Mouse (Mus musculus): ENCODE data around the gene Agpat3.

The Agpat3 gene

DNA sequence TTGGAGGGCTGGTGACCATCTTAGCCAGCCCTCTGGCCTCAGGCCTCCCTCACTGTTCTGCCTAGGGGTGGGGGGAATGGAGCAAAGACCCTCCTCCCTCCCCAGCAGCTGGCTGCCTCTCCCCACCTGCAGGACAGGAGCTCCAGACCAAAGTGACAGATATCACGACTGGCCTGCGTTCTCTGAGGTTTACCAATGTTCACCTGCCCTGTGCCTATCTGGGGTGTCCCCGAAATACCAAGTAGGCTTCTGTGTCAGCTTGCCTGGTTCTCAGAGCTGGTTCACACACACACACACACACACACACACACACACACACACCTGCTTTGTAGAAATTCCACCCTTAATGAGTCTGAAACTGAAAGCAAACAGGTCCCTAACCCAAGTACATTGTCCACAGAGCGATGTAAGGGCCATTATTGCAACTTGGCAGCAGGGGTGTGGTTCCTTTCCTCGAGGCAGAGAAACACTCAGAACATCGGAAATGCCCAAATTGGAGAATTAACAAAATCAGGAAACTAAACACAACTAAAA lies 94.1 kb downstream of the Agpat3 start:
- DNase-seq (ENCODE audit: low read depth, low spot score), result peak; percentile 19

DNA sequence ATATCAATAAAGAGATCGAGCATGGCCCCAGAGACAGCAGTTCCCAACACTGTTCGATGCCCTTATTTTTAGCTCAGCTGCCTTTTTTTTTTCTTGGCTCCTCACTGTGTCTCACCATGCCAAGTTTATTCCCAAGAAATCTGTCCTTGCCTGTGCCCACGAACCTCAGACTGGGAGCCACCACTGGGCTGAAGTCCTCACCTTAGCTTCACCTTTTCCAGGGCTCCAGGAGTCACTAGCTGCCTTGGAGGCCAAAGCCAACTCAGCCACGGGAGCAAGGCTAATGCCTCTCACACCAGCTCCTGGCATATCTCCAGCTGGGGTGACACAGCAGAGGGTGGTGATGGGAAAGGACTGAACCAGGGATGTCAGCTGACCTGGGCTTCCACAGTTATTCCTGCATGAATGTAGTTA lies 96.6 kb downstream of the Agpat3 start:
- no peak for DNase-seq (ENCODE audit: low read depth, low spot score)

DNA sequence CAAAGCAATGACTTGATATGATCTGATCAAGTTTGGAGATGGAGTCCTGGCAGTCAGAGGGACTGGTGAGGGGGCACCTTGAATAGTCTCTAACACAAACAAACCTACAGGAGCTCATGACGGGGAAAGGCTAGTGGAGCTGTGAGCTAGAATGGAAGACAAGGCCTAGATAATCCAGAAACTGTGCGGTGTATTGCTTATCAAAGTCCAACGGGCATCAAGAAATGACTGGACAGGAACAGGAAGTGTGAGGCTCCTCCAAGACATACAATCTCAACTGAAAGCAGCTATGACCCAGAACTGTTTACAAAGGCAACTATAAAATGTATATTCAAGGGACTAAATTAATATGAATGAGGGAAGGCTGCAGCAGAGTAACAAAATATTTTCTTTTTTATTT lies 105.1 kb downstream of the Agpat3 start:
- no peak for DNase-seq (ENCODE audit: low read depth, low spot score)

DNA sequence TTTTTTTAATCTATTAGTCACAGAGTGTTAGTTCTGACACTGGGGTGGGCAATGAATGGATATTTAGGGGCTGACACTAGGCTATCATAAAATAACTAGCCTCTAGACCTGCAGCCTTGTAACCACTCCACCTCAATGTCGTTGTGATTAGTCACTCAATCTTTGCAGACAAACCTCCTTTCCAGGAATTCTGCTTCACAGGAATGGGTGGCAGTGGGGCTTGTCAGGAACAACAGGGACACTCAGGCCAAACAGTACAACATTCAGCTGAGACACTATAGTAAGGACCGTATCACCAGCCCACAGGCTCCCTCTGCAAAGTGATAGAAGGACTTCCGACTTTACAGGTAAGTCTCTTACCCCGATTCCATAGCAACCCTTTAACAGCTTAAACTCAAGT lies 105.6 kb downstream of the Agpat3 start:
- DNase-seq (ENCODE audit: low read depth, low spot score), result no peak

DNA sequence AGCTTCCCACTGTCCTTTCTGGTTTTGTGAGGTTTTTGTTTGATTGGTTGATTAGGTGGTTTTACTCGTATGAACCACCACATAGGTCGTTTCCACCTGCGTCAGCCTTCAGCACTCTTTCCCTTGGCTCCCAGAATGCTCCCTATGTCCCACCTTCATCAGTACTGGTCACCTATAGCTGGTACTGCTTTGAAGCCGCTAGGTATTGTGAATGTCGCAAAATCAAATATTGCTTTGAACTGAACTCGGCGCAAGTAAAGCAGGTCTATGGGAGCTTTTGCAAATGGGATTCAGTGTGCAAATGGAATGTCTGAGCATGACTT lies 107.1 kb downstream of the Agpat3 start:
- no peak for DNase-seq (ENCODE audit: low read depth, low spot score)

DNA sequence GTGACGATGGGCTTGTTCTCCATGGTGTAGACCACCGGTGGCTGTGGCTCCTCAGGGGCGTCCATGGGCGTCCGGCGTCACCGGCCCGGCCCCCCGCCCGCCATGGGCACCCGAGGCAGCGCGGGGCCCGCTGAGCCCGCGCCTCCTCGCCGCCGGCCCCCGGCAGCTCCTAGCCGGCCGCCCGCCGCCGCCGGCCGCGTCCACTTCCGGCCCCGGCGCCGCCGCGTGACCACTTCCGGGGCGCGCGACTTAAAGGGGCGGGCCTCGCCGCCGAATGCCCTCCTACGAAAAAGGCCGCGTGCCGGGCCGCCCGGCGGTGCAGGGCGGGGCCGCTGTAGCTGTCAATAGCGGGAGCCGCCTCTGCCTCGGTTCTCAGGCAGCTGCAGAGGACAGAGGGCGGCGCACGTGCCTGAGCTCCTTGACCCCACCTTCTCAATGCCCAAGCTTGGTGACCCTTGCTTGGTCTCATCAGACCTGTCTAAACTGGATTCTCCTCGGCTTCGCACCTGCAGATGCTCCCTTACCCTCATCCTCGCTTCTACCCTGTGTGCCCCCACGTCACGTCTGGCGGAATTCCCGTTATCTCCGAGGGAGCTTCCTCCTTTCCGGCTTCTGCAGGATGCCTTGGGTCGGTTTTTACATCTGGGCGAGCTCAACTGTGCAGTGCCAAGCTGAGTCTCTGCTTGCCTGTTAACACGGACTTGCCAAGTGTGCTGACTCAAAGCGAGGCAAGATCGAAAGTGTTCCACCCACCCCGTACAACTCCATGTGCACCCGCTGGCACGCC lies 107.7 kb downstream of the Agpat3 start, which contains the start of gene Trappc10:
Gene Trappc10, minus strand, starts transcription at position 204 of the 787 bp plus-strand sequence.
- peak; percentile 92 for DNase-seq (ENCODE audit: low read depth, low spot score)

DNA sequence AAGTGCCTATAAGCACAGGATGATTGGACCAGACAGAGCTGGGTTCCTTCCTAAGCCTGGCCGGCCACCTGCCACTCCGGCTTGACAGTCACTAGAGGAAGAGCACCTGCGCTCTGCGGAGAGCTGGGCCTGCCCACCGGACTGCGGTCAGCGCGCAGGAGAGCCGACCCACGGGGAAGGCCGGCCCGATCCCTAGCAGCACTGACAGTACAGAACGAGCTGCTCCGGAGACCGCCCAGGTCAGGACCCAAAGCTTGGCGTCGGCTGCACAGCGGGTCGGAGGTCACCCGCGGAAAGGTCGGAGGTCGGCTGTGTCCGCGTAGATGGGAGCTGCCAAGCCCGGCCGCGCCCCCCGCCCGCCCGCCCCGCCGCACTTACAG lies 108.2 kb downstream of the Agpat3 start:
- DNase-seq (ENCODE audit: low read depth, low spot score), result peak; percentile 47

DNA sequence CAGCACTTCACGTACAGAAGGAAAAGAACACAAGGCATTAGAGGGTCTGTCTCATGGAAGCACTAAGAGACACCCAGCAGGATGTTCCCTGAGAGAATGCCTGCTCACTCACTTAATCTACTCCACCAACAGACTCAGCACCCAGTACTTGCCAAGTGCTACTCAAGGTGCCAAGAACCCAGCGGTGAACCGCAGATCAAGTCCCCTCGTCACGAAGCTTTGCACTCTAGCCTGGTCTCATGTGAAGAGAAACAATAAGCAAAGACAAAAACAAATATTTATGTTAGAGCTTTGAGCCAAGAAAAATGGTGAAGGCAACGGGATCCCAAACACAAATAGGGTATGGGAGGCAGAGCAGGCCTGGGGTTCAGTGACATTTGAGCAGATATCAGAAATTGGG lies 113.4 kb downstream of the Agpat3 start:
- DNase-seq (ENCODE audit: low read depth, low spot score), result no peak

DNA sequence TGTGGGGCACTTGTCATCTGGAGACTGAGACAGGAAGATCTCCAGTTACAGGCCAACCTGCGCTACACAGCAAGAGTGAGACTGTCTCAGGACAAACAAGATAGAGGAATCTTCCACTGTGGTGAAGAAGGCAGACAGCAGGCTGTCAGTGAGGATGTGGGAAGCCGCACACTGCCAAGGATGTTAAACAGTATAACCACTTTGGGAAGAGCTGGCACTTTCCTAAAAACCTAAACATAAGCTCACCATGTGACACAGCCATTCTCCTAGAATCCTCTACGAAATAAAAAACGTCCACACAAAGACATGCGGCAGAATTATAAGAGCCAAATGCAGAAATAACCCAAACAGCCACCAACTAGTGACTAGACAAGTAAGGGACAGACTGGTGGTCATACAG lies 114.0 kb downstream of the Agpat3 start:
- DNase-seq (ENCODE audit: low read depth, low spot score), result no peak

DNA sequence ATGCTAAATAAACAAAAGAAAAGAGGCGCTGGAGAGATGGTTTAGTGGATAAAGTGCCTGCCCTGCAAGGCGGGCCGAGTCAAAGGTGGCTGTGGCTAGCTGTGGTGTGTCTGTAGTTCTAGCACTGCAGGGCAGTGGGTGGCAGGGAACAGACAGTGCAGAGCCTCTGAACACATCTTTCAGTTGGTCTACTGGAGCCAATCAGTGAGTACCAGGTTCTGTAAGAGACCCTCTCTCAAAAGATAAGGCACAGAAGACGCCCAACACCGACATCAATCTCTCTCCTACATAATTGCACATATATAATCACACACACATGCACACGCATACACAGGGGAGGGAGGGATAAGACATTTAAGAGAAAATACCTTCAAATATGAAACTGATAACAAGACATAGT lies 114.5 kb downstream of the Agpat3 start:
- no peak for DNase-seq (ENCODE audit: low read depth, low spot score)

DNA sequence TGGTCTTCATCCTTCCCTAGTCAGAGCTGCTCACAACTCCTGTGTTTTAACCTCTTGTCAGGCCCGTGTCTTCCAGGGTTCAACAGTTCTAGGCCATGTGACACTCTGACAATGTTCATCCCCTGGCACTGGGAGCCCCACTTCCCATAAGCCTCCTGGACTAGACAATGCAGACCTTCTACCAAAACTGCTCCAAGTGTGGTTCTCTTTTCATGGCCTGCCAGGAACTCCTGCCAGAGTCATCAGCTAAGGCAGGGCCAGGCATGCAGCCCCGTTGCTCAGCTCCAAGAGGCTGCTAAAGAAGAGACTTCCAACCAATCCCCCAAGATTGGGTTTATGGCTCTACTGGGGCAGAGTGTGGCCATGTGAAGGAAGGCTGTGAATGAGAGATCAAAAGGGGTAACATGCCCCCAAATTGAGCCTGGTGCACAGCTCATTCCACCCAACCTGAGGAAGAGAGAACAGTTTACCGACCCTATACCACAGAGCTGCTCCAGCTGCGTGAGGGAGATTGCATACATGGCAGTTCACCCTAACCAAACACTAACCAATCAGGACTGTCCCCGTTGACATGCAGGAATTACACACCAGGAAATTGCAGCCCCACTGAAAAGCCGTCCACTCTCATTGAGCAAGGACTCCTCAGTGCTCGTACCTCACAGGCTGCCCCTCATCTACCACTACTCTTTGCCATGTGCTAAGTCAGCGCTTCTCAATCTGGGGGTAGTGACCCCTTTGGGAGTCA lies 115.2 kb downstream of the Agpat3 start:
- no peak for DNase-seq (ENCODE audit: low read depth, low spot score)

DNA sequence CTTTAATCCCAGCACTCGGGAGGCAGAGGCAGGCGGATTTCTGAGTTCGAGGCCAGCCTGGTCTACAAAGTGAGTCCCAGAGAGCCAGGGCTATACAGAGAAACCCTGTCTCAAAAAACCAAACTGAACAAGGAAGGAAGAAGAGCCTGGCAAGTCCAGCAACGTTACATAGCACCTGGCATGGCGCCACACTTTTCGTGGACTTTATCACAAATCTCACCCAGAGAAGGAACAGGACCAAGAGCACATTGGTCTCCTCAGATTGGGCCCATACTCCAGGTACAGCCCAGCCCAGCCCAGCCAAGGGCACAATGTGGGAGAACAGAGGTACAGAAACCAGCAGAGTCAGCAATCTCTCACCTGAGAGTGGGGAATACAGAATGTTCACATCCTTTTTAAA lies 118.5 kb downstream of the Agpat3 start:
- DNase-seq (ENCODE audit: low read depth, low spot score), result no peak

DNA sequence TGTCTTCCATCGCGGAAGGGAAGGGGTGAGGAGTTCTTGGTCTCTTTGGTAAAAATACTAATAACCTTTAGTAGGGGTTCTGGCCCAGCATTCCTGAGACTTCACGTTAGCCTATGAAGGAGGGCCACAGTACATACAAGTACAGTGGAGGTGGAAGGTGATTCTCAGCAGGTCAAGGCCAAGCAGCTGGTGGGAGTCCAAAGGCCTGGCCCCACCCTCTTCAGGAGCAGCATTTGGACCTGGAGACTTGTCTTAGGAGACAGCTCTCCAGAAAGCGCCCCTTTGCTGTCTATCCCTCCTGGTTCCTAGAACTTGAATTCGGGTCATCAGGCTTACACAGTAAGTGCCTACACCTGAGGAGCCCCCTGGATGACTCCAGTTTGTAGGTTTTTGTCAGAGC lies 119.1 kb downstream of the Agpat3 start:
- DNase-seq (ENCODE audit: low read depth, low spot score), result no peak

DNA sequence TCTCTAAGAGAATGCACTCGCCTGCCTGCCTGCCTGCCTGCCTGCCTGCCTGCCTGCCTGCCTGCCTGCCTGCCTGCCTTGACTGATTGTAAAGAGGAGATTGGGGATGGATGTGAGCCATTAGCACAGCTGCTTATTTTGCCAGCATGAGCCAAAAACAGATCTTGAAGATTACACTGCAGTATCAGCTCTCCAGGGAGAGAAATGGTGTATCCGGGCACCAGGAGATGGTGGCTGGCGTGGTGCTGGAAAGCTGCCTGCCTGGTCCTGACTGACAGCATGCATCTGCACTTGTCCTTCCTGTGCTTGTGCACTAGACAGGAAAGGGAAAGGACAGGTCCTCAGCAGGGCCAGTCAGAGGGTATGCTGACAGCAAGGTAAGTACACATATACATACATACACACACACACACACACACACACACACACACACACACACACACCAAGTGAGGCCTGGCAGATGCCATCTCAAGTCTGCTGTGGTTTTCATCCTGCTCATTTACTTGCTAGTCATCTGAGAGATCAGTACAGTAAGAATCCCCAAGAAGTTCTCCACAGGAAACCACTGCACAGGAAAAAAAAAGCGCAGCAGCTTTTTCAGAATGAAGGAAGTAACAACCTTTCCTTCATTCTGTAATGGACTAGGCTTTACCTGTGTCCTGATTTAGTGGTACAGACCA lies 119.8 kb downstream of the Agpat3 start:
- DNase-seq (ENCODE audit: low read depth, low spot score), result no peak

DNA sequence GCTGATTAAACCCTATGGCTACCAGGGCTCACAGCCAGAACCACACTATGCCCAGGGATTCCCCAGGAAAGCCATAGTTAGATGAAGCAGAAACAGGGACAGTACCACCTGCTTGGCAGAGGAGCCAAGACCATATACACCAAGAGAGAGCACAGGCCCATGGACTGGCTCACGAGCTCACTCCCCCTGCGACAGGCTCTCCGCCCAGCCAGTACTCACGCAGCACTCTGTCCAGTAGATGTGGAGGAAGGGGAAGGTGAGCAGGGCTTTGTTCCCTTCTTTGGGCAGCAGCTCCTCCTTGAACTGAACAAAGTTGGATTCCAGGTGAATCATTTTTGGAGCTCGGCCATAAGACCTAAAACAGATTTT lies 123.7 kb downstream of the Agpat3 start:
- no peak for DNase-seq (ENCODE audit: low read depth, low spot score)

DNA sequence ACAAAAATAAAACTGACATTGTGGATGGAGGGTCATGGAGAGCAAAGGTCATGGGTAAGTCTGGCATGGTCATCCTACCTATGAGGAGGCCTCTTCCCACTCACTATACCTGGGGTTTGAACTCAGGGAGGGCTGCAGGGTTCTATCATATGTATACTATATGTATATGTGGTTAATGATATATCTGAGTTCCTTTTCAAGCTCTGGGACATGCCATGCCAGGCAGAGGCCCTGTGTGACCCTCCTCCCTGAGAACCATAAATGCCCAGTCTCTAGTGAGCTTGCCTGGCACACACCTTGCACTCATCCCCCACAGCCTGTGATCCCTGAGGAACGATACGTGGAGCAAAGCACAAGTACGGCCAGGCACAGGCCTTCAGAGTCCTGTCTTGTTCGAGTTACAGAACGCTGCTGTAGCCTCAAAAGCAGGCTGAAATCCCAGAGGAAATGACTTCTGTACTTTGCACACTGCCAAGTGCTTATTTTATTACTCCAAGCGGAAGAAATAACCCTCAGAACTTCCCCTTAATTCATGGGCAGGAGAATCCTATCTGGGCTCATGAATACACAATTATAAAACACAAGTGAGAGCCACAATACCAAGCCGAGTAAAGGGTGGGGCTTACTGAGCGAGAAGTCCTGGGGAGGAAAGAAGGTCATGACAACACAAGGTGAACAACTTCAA lies 124.3 kb downstream of the Agpat3 start:
- DNase-seq (ENCODE audit: low read depth, low spot score), result no peak

DNA sequence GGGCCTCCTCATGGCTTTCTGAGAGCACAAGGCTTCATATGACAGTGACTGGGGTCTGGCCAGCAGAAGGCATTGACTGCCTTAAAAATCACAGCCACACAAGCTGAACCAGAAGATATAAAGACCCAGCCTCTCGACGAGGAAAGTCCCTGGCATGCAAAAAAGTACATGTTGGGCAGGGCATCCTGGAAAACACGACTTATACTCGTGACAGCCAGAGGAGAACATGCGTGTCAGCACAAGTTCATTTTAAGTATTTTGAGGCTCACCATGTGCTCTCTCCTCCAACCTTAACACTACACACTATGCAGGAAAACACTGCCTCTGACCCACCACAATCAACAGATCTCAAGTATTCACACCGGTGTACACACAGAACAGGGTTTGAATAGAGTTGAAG lies 128.2 kb downstream of the Agpat3 start:
- DNase-seq (ENCODE audit: low read depth, low spot score), result no peak

DNA sequence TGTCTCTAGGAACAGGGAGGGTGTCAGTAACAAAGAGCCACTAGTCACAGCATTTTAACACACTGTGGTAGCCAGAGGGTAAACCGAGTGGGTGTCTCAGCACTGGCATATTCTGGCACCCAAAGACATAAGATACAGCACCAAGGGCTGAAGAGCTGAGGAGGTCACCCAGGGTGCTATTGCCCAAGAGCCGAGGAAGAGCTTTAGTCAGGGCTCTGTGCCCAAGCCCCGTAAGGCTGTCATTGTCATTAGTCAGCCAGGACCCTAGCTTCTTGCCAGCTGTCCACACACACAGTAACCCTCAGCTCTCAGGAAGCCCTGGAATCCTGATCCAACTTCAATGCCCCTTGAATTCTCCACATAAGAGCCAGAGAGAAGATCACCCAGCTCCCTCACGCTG lies 129.4 kb downstream of the Agpat3 start:
- no peak for DNase-seq (ENCODE audit: low read depth, low spot score)

DNA sequence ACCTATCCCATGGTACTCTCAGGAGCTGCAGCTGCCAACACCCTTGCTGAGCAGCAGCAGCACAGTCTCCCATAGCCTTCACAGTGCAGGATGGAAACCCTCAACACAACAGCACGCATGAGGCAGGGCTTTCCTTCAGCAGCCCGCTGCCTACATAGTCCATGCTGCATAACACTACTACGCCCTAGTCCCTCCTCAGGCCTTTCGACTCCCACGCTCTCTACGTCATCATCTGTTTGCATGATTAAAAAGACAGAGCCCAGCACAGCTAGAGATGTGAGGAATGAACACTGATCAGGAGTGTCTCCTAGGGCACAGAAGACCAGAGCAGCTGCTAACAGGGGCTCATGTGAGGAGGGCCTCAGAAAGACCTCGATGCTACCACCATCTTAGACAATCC lies 131.0 kb downstream of the Agpat3 start:
- no peak for DNase-seq (ENCODE audit: low read depth, low spot score)

DNA sequence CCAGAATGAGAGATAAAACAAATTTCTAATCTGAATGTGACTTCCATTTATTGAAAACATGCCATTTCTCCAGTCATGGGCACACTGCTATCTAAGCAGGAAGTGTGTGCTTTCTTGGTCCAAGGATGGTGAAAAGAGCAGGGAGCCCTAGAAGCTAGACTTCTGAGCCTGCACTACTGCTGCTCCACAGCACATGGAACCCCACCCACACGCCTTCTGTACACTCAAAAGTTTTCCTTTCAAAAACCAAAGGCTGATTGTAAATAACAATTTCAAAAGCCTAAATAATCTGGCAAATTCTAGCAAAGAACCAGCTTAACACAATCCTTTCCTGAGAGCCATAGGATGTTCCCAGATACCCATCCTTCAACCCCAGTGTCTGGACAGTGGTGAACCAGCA lies 132.8 kb downstream of the Agpat3 start:
- DNase-seq (ENCODE audit: low read depth, low spot score), result no peak

Data from A20 (cell line).